Mouse (Mus musculus): Measurements from ENCODE around the gene Kpnb1. TPM values are rescaled to one million over a fixed set of nuclear protein-coding genes. Genes with fewer than 3 reads are reported as not detected.
"Not testable (repeated sequence)": the region's sequence is repeated elsewhere in the genome, so short reads cannot be mapped to it uniquely, and the experiment has no call there.

Kpnb1 gene
- polyA plus RNA-seq, 1 experiment from 2014 or later, result 59.7 TPM

GRCm38 (mm10) chr11:97198601-97199000 lies 10.9 kb upstream of the Kpnb1 start:
- WGBS, result 23% methylated on average over 5 of the region's 5 CpGs
- H3K27me3 ChIP-seq, result no peaks in the 10 kb centered on the region
- no peaks in the 10 kb centered on the region for H3K4me1 ChIP-seq
- H3K9me3 ChIP-seq, result no peaks in the 10 kb centered on the region
- ATAC-seq (ENCODE audit: insufficient number of reproducible peaks, insufficient read depth, low FRiP score, low TSS enrichment, low read depth), result no peak
- no peak overlapping the region for H3K4me3 ChIP-seq
- no peak overlapping the region for H3K27ac ChIP-seq
- H3K36me3 ChIP-seq, result no peaks in the 10 kb centered on the region
- H3K4me2 ChIP-seq, result no peak overlapping the region
- no peak overlapping the region for H3K9ac ChIP-seq

- Histone ChIP-seq H3K9ac (no peak overlapping the region), H3K9me3 (no peaks in the 10 kb centered on the region), H3K36me3 (no peaks in the 10 kb centered on the region), H3K27ac (no peak overlapping the region), H3K4me3 (no peak overlapping the region), H3K4me1 (no peaks in the 10 kb centered on the region), H3K27me3 (no peaks in the 10 kb centered on the region), H3K4me2 (no peak overlapping the region)
- ATAC-seq (ENCODE audit: insufficient number of reproducible peaks, insufficient read depth, low FRiP score, low TSS enrichment, low read depth), result no peak
- 79% methylated on average over 8 of the region's 8 CpGs for WGBS
These were observed 9.3 kb upstream of the Kpnb1 start for GRCm38 (mm10) chr11:97197021-97197420.

- no peaks in the 10 kb centered on the region for H3K4me1 ChIP-seq
- H3K27ac ChIP-seq, result no peak overlapping the region
- H3K9ac ChIP-seq, result no peak overlapping the region
- no peak overlapping the region for H3K4me2 ChIP-seq
- no peaks in the 10 kb centered on the region for H3K9me3 ChIP-seq
- no peak overlapping the region for H3K4me3 ChIP-seq
- no peaks in the 10 kb centered on the region for H3K36me3 ChIP-seq
- ATAC-seq (ENCODE audit: insufficient number of reproducible peaks, insufficient read depth, low FRiP score, low TSS enrichment, low read depth), result no peak
- H3K27me3 ChIP-seq, result no peaks in the 10 kb centered on the region
- 70% methylated on average over 12 of the region's 12 CpGs for WGBS
These were observed 8.9 kb upstream of the Kpnb1 start for GRCm38 (mm10) chr11:97196541-97196940.

- ATAC-seq (ENCODE audit: insufficient number of reproducible peaks, insufficient read depth, low FRiP score, low TSS enrichment, low read depth), result no peak
- Histone ChIP-seq H3K4me2 (no peak overlapping the region), H3K9me3 (no peaks in the 10 kb centered on the region), H3K27me3 (no peaks in the 10 kb centered on the region), H3K27ac (no peak overlapping the region), H3K4me1 (peaks cover 12% of the 10 kb centered on the region), H3K4me3 (no peak overlapping the region), H3K9ac (no peak overlapping the region), H3K36me3 (no peaks in the 10 kb centered on the region)
These were observed 4.9 kb upstream of the Kpnb1 start for GRCm38 (mm10) chr11:97192621-97192951.

- H3K36me3 ChIP-seq, result no peaks in the 10 kb centered on the region
- H3K4me2 ChIP-seq, result no peak overlapping the region
- WGBS, result 74% methylated on average over 6 of the region's 6 CpGs
- H3K9me3 ChIP-seq, result no peaks in the 10 kb centered on the region
- H3K4me3 ChIP-seq, result no peak overlapping the region
- no peak for ATAC-seq (ENCODE audit: insufficient number of reproducible peaks, insufficient read depth, low FRiP score, low TSS enrichment, low read depth)
- no peak overlapping the region for H3K9ac ChIP-seq
- no peak overlapping the region for H3K27ac ChIP-seq
- no peaks in the 10 kb centered on the region for H3K27me3 ChIP-seq
- H3K4me1 ChIP-seq, result peaks cover 12% of the 10 kb centered on the region
These were observed 4.4 kb upstream of the Kpnb1 start for GRCm38 (mm10) chr11:97191915-97192620.

- Histone ChIP-seq H3K4me2 (no peak overlapping the region), H3K36me3 (no peaks in the 10 kb centered on the region; the same call in 1 of the 2 replicates), H3K27me3 (no peaks in the 10 kb centered on the region), H3K9ac (no peak overlapping the region), H3K9me3 (no peaks in the 10 kb centered on the region), H3K27ac (no peak overlapping the region), H3K4me3 (no peak overlapping the region), H3K4me1 (peaks cover 17% of the 10 kb centered on the region)
- ATAC-seq (ENCODE audit: insufficient number of reproducible peaks, insufficient read depth, low FRiP score, low TSS enrichment, low read depth), result no peak
- 93% methylated on average over 6 of the region's 6 CpGs for WGBS
These were observed 3.3 kb upstream of the Kpnb1 start for GRCm38 (mm10) chr11:97190992-97191391.

- not testable (repeated sequence) for H3K9me3 ChIP-seq
- H3K27ac ChIP-seq, result peak overlapping the region; percentile 97; the same call in 1 of the 2 replicates
These were observed 2.0 kb upstream of the Kpnb1 start for GRCm38 (mm10) chr11:97189645-97190044.

GRCm38 (mm10) chr11:97189231-97189630 lies 1.6 kb upstream of the Kpnb1 start:
- Histone ChIP-seq H3K9ac (peak overlapping the region; percentile 84; the same call in 1 of the 2 replicates), H3K9me3 (no peaks in the 10 kb centered on the region), H3K4me1 (peaks cover 31% of the 10 kb centered on the region), H3K4me3 (peak overlapping the region; percentile 82), H3K36me3 (peaks cover 10% of the 10 kb centered on the region), H3K27ac (peak overlapping the region; percentile 97), H3K27me3 (no peaks in the 10 kb centered on the region), H3K4me2 (peak overlapping the region; percentile 82)
- no peak for ATAC-seq (ENCODE audit: insufficient number of reproducible peaks, insufficient read depth, low FRiP score, low TSS enrichment, low read depth)
- 39% methylated on average over 3 of the region's 3 CpGs for WGBS

More at GRCm38 (mm10) chr11:97189645-97190044, 2.0 kb upstream of the Kpnb1 start:
- H3K27me3 ChIP-seq; H3K36me3 ChIP-seq; H3K4me3 ChIP-seq; ATAC-seq (ENCODE audit: insufficient number of reproducible peaks, insufficient read depth, low FRiP score, low TSS enrichment, low read depth); H3K9ac ChIP-seq: not testable (repeated sequence)
- Histone ChIP-seq H3K4me1 (peaks cover 29% of the 10 kb centered on the region), H3K4me2 (peak overlapping the region; percentile 82; the same call in 1 of the 2 replicates)
- 90% methylated on average over 6 of the region's 6 CpGs for WGBS

GRCm38 (mm10) chr11:97188643-97188955 lies 918 bp upstream of the Kpnb1 start:
- ATAC-seq (ENCODE audit: insufficient number of reproducible peaks, insufficient read depth, low FRiP score, low TSS enrichment, low read depth), result no peak
- H3K4me1 ChIP-seq, result peaks cover 31% of the 10 kb centered on the region
- H3K36me3 ChIP-seq, result peaks cover 17% of the 10 kb centered on the region
- H3K27ac ChIP-seq, result peak overlapping the region; percentile 97
- peak overlapping the region; percentile 82 for H3K4me3 ChIP-seq
- H3K9me3 ChIP-seq, result no peaks in the 10 kb centered on the region
- H3K4me2 ChIP-seq, result peak overlapping the region; percentile 82
- no peaks in the 10 kb centered on the region for H3K27me3 ChIP-seq
- under 1% methylated on average over 15 of the region's 15 CpGs for WGBS
- H3K9ac ChIP-seq, result peak overlapping the region; percentile 84

- WGBS, result under 1% methylated on average over 66 of the region's 74 CpGs
- H3K4me3 ChIP-seq, result peak overlapping the region; percentile 82
These were observed 526 bp downstream of the Kpnb1 start for GRCm38 (mm10) chr11:97186947-97187763.

GRCm38 (mm10) chr11:97185704-97186614 lies 1.7 kb downstream of the Kpnb1 start:
- H3K9ac ChIP-seq, result peak overlapping the region; percentile 74
- ATAC-seq (ENCODE audit: insufficient number of reproducible peaks, insufficient read depth, low FRiP score, low TSS enrichment, low read depth), result no peak
- 56% methylated on average over 5 of the region's 5 CpGs for WGBS
- H3K27me3 ChIP-seq, result no peaks in the 10 kb centered on the region
- H3K4me2 ChIP-seq, result peak overlapping the region; percentile 78
- H3K36me3 ChIP-seq, result peaks cover 43% of the 10 kb centered on the region
- no peak overlapping the region for H3K27ac ChIP-seq
- peak overlapping the region; percentile 82 for H3K4me3 ChIP-seq
- H3K9me3 ChIP-seq, result no peaks in the 10 kb centered on the region
- H3K4me1 ChIP-seq, result peaks cover 31% of the 10 kb centered on the region

More at GRCm38 (mm10) chr11:97186947-97187763, 526 bp downstream of the Kpnb1 start:
- H3K4me1 ChIP-seq, result peaks cover 31% of the 10 kb centered on the region
- no peaks in the 10 kb centered on the region for H3K9me3 ChIP-seq
- ATAC-seq (ENCODE audit: insufficient number of reproducible peaks, insufficient read depth, low FRiP score, low TSS enrichment, low read depth), result peak; percentile 68
- no peaks in the 10 kb centered on the region for H3K27me3 ChIP-seq
- peak overlapping the region; percentile 94 for H3K9ac ChIP-seq
- H3K27ac ChIP-seq, result peak overlapping the region; percentile 97
- H3K4me2 ChIP-seq, result peak overlapping the region; percentile 78
- H3K36me3 ChIP-seq, result peaks cover 31% of the 10 kb centered on the region

Measured in embryonic facial prominence, embryonic 13.5 days (tissue).